Mouse (Mus musculus): ENCODE measurements around the gene Rara.

- TF ChIP-seq CTCF (conservative IDR thresholded peaks at IDR 0.05; ENCODE audit: low read length) (no peak), POU5F1 (IDR thresholded peaks at IDR 0.05; ENCODE audit: borderline replicate concordance, low read length) (no peak)
Measured at GRCm38 (mm10) chr11:98971316-98972031, 43.9 kb downstream of the Rara start.

All from E14TG2a.4 (cell line).